Mouse (Mus musculus) heart, postnatal 25 days (tissue): ENCODE measurements around the gene Spred1. TPM values are rescaled to one million over a fixed set of nuclear protein-coding genes. Genes with fewer than 3 reads are reported as not detected.

Experiments
- DNase-seq: peaks from one replicate; pipeline ENCODE4 v3.0.0; 2022; ENCODE audit warnings: low spot score
- intact Hi-C: fragments of 180-260 bp; cut with DNase I; formaldehyde crosslinking; loops from one replicate; pipeline ENCODE4 v1.15.1; 2025
- microRNA-seq: library from miRNA; unstranded; fragments of <30 nt; microRNA quantifications from one replicate; pipeline ENCODE4 v1.2.0, GENCODE M21; 2022
- total RNA-seq, 2 experiments: library from RNA; stranded (reverse); gene quantifications; 2 replicates each; pipeline ENCODE4 v1.2.3; 2021

Spred1 gene
- total RNA-seq, 2 experiments from 2014 or later: 17.1 to 17.6 TPM

DNA sequence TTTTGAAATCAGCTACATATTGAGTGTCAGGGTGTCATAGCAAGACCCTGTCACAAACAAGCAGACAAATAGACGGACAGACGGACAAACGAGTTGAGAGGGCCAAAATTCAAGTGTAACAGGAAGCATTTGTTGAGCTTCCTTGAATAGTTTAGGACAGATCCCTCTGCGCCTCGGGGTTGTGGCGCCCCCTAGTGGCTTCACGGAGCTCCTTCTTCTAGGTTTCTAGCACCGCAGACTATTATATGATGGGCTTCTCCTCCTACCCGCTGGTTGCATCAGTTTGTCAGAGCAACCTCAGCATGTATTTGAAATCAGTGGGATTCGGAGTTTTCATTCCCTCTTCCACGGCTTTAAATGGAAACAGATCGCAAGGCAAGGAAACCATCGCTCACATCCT lies 110.1 kb downstream of the Spred1 start:
- DNase-seq: peak; percentile 50
- intact Hi-C loops: loop anchor here (1.0 to 2.0 kb wide), 2 partner anchors 50 to 334 kb away; no protein-coding TSS in a partner anchor

Small RNA genes lying within 50 kb of the gene (microRNA-seq; reads per million reads assigned to microRNA genes)
- 5,028 reads per million, percentile 92 among the genes with 10 or more reads in this experiment for gene Mir674

Other genes with a start within 250 kb of the Spred1 start
- gene Tmco5, start 242.7 kb upstream of the Spred1 start, total RNA-seq: not detected
- gene Fam98b, start 128.4 kb downstream of the Spred1 start, total RNA-seq: 10 to 100 TPM; 22.4 to 22.8 TPM
- under 1 TPM; 0.26 to 0.56 TPM for gene Rasgrp1, start 221.6 kb downstream of the Spred1 start, total RNA-seq